9 mouse cellular contexts compared by ENCODE assay signal in genomic region chr10:24754874-24755540, GRCm38 (mm10). TPM values are rescaled to one million over a fixed set of nuclear protein-coding genes. Genes with fewer than 3 reads are reported as not detected.
A peak's percentile ranks its signal among the peaks of the same experiment; 100 is the strongest.
DNase-seq lines count a peak whose midpoint lies in the region; ATAC-seq and TF ChIP-seq lines count a peak whose summit lies in the region.
"Had no signal": no experiment of that assay in that cellular context is flagged by ENCODE, and none has a peak within 500 bp of the region (broad histone marks: within the 10 kb centered on the region; RNA-seq: fewer than 3 reads in every experiment).

No protein-coding gene starts in this region.

- H3K9me3 ChIP-seq in heart, embryonic 16.5 days (replicated peaks; ENCODE audit: control insufficient read depth, low read length) = no peaks in the 10 kb centered on the region
- no peaks in the 10 kb centered on the region for H3K9me3 ChIP-seq in embryonic facial prominence, embryonic 12.5 days
- H3K9me3 ChIP-seq in hindbrain, postnatal 0 days (ENCODE audit: low read length) = no peaks in the 10 kb centered on the region
- no peaks in the 10 kb centered on the region for H3K9me3 ChIP-seq in midbrain, embryonic 14.5 days (ENCODE audit: control insufficient read depth, low read length)

- peaks cover 3% of the 10 kb centered on the region for H3K4me1 ChIP-seq in heart, embryonic 16.5 days (ENCODE audit: control insufficient read depth, insufficient read depth, low read length)
- H3K4me1 ChIP-seq in embryonic facial prominence, embryonic 12.5 days = no peaks in the 10 kb centered on the region
- no peaks in the 10 kb centered on the region for H3K4me1 ChIP-seq in hindbrain, postnatal 0 days (ENCODE audit: insufficient read depth, low read length)
- H3K4me1 ChIP-seq in midbrain, embryonic 14.5 days (ENCODE audit: control insufficient read depth, insufficient read depth, low read length) = no peaks in the 10 kb centered on the region

- no peak overlapping the region for H3K9ac ChIP-seq in heart, embryonic 16.5 days (ENCODE audit: low read length)
- no peak overlapping the region for H3K9ac ChIP-seq in embryonic facial prominence, embryonic 12.5 days
- H3K9ac ChIP-seq in hindbrain, postnatal 0 days (replicated peaks; ENCODE audit: low read length) = no peak overlapping the region
- H3K9ac ChIP-seq in midbrain, embryonic 14.5 days (replicated peaks; ENCODE audit: low read length) = no peak overlapping the region

- 66% methylated on average over 9 of the region's 9 CpGs for WGBS in heart, embryonic 16.5 days
- WGBS in embryonic facial prominence, embryonic 12.5 days = 44% methylated on average over 9 of the region's 9 CpGs
- 34% methylated on average over 9 of the region's 9 CpGs for WGBS in hindbrain, postnatal 0 days
- 46% methylated on average over 9 of the region's 9 CpGs for WGBS in midbrain, embryonic 14.5 days

- no peak overlapping the region for H3K27ac ChIP-seq in heart, embryonic 16.5 days (ENCODE audit: low read length)
- H3K27ac ChIP-seq in embryonic facial prominence, embryonic 12.5 days = no peak overlapping the region
- H3K27ac ChIP-seq in hindbrain, postnatal 0 days = peak overlapping the region; percentile 20; the same call in 1 of the 2 replicates
- H3K27ac ChIP-seq in midbrain, embryonic 14.5 days (replicated peaks; ENCODE audit: low read depth, low read length) = no peak overlapping the region

- DNase-seq in heart, adult 9 months (ENCODE audit: low spot score in 2 of 2) = no peak
- DNase-seq in hindbrain, postnatal 0 days (ENCODE audit: low spot score) = no peak
- no peak for DNase-seq in midbrain, embryonic 14.5 days
- no peak for DNase-seq in left cerebral cortex, adult 9 months (ENCODE audit: low spot score in 2 of 2)
- DNase-seq in frontal cortex, postnatal 25 days (ENCODE audit: low spot score in 2 of 2) = no peak
- DNase-seq in urinary bladder, adult 18-20 months (ENCODE audit: low spot score in 2 of 2) = no peak
- DNase-seq: right cerebral cortex, postnatal 25 days had no signal

- H3K4me3 ChIP-seq in heart, embryonic 16.5 days (ENCODE audit: low read length) = peak overlapping the region; percentile 50; the same call in 1 of the 2 replicates
- no peak overlapping the region for H3K4me3 ChIP-seq in embryonic facial prominence, embryonic 12.5 days
- H3K4me3 ChIP-seq in hindbrain, postnatal 0 days (ENCODE audit: low read length) = no peak overlapping the region
- no peak overlapping the region for H3K4me3 ChIP-seq in midbrain, embryonic 14.5 days (replicated peaks; ENCODE audit: low read depth, low read length)

- no peak for TF ChIP-seq CTCF in hindbrain, postnatal 0 days (IDR thresholded peaks at IDR 0.05; ENCODE audit: low read depth)

- no peaks in the 10 kb centered on the region for H3K36me3 ChIP-seq in heart, embryonic 16.5 days (ENCODE audit: control insufficient read depth, insufficient read depth)
- H3K36me3 ChIP-seq in embryonic facial prominence, embryonic 12.5 days = no peaks in the 10 kb centered on the region
- H3K36me3 ChIP-seq in hindbrain, postnatal 0 days (ENCODE audit: insufficient read depth, low read length) = no peaks in the 10 kb centered on the region
- H3K36me3 ChIP-seq in midbrain, embryonic 14.5 days (ENCODE audit: control insufficient read depth, insufficient read depth, low read length) = no peaks in the 10 kb centered on the region

- no peaks in the 10 kb centered on the region for H3K27me3 ChIP-seq in heart, embryonic 16.5 days (ENCODE audit: control insufficient read depth, insufficient read depth, low read length)
- H3K27me3 ChIP-seq in embryonic facial prominence, embryonic 12.5 days = no peaks in the 10 kb centered on the region
- H3K27me3 ChIP-seq in hindbrain, postnatal 0 days (ENCODE audit: insufficient read depth, low read length) = no peaks in the 10 kb centered on the region
- H3K27me3 ChIP-seq in midbrain, embryonic 14.5 days (ENCODE audit: control insufficient read depth, insufficient read depth, low read length) = no peaks in the 10 kb centered on the region

- H3K4me2 ChIP-seq in heart, embryonic 16.5 days (ENCODE audit: low read depth, low read length) = no peak overlapping the region; the same call in 1 of the 2 replicates
- H3K4me2 ChIP-seq in embryonic facial prominence, embryonic 12.5 days (replicated peaks) = peak overlapping the region; percentile 25
- H3K4me2 ChIP-seq in hindbrain, postnatal 0 days (ENCODE audit: low read depth, low read length) = peak overlapping the region; percentile 38
- peak overlapping the region; percentile 36 for H3K4me2 ChIP-seq in midbrain, embryonic 14.5 days (ENCODE audit: low read length)

- ATAC-seq in heart, embryonic 16.5 days (replicated peaks; ENCODE audit: extremely low read depth, insufficient read depth, low FRiP score) = no peak
- ATAC-seq in embryonic facial prominence, embryonic 12.5 days (ENCODE audit: insufficient number of reproducible peaks, insufficient read depth, low FRiP score, low TSS enrichment) = no peak
- no peak for ATAC-seq in hindbrain, postnatal 0 days
- ATAC-seq in midbrain, embryonic 14.5 days (ENCODE audit: low FRiP score, low TSS enrichment) = no peak

RNA-seq across cellular contexts. Expression of gene Enpp1, which starts 43.0 kb away (rescaled TPM):
- polyA plus RNA-seq in heart, embryonic 16.5 days (2015; fragmentation: Nextera tagmentation; extraction: Ambion mirVana) = 3.8 and 3.9 TPM in 2 replicates
- 1.6 and 1.9 TPM in 2 replicates for polyA plus RNA-seq in embryonic facial prominence, embryonic 12.5 days (2016; fragmentation: Nextera tagmentation; extraction: Ambion mirVana)
- total RNA-seq in hindbrain, postnatal 0 days (2014; rRNA removed) = 2.7 and 4.0 TPM in 2 replicates
- 3.1 and 4.1 TPM in 2 replicates for polyA plus RNA-seq in hindbrain, postnatal 0 days (2015; fragmentation: Nextera tagmentation; extraction: Ambion mirVana)
- 0.55 and 4.2 TPM in 2 replicates for polyA plus RNA-seq in midbrain, embryonic 14.5 days (2014; fragmentation: Nextera tagmentation; extraction: Ambion mirVana)
